Mouse (Mus musculus) heart, adult 2 months (tissue): ENCODE data around the gene Nfasc. TPM values are rescaled to one million over a fixed set of nuclear protein-coding genes. Genes with fewer than 3 reads are reported as not detected.

Source experiments
- DNase-seq, 2 experiments: peaks; one replicate each; pipeline ENCODE4 v3.0.0; 2021
- H3K27ac ChIP-seq: fragments of 200-600 bp; 2 replicates; pipeline ENCODE4 v1.8.1; 2022
- H3K27me3 ChIP-seq: fragments of 200-500 bp; 2 replicates; pipeline ENCODE4 v1.6.1; 2012; ENCODE audit warnings: mild to moderate bottlenecking, low read length, inconsistent platforms, mixed read lengths; ENCODE audit not compliant: control insufficient read depth, insufficient read depth
- H3K36me3 ChIP-seq: fragments of 200-500 bp; 2 replicates; pipeline ENCODE4 v1.6.1; 2012; ENCODE audit warnings: low read length, inconsistent platforms; ENCODE audit not compliant: control insufficient read depth, insufficient read depth
- H3K4me1 ChIP-seq: fragments of 200-500 bp; 2 replicates; pipeline ENCODE4 v1.6.1; 2011; ENCODE audit warnings: low read length; ENCODE audit not compliant: control insufficient read depth, insufficient read depth
- H3K4me3 ChIP-seq: fragments of 200-600 bp; 2 replicates; pipeline ENCODE4 v1.8.1; 2022
- H3K79me2 ChIP-seq: fragments of 200-500 bp; replicated peaks from 2 replicates; pipeline ENCODE4 v1.6.1; 2012; ENCODE audit warnings: mild to moderate bottlenecking, inconsistent platforms, low read length, moderate library complexity, mixed read lengths; ENCODE audit not compliant: control insufficient read depth, insufficient read depth
- H3K9ac ChIP-seq: fragments of 200-500 bp; 2 replicates; pipeline ENCODE4 v1.6.1; 2012; ENCODE audit warnings: low read depth, mild to moderate bottlenecking, control low read depth, inconsistent platforms, low read length, mixed read lengths
- CTCF ChIP-seq: fragments of 200-600 bp; IDR thresholded peaks from 2 replicates; pipeline ENCODE4 v1.8.1; 2022; ENCODE audit warnings: antibody characterized with exemption, mild to moderate bottlenecking, moderate library complexity
- EP300 ChIP-seq: fragments of 200-500 bp; IDR thresholded peaks from 2 replicates; pipeline ENCODE4 v1.6.1; 2011; ENCODE audit warnings: low read depth, low read length, control low read depth; ENCODE audit not compliant: insufficient read depth
- POLR2A ChIP-seq: fragments of 200-500 bp; IDR thresholded peaks from 2 replicates; pipeline ENCODE4 v1.6.1; 2011; ENCODE audit warnings: mild to moderate bottlenecking, low read depth, low read length, control low read depth; ENCODE audit not compliant: insufficient read depth
- WGBS: fragments of 180-500 bp; shearing (Covaris S2); methylation state at CpG from one replicate; pipeline ENCODE4 v1.1.7; 2018; 5-methylcytosine and 5-hydroxymethylcytosine counted together
- intact Hi-C: fragments of 180-260 bp; cut with DNase I; formaldehyde crosslinking; loops from one replicate; pipeline ENCODE4 v1.15.1; 2025
- polyA plus RNA-seq: library from polyadenylated mRNA; depleted of rRNA; stranded (reverse); fragments of >200 nt; gene quantifications from 2 replicates; pipeline ENCODE4 v1.2.3, GENCODE M21; 2012
- total RNA-seq, 2 experiments: library from RNA; stranded (reverse); gene quantifications; 2 replicates each; pipeline ENCODE4 v1.2.3; 2021

Gene Nfasc
- total and polyA plus RNA-seq, 3 experiments: 0.10 to 0.39 (median 0.14) TPM

DNA sequence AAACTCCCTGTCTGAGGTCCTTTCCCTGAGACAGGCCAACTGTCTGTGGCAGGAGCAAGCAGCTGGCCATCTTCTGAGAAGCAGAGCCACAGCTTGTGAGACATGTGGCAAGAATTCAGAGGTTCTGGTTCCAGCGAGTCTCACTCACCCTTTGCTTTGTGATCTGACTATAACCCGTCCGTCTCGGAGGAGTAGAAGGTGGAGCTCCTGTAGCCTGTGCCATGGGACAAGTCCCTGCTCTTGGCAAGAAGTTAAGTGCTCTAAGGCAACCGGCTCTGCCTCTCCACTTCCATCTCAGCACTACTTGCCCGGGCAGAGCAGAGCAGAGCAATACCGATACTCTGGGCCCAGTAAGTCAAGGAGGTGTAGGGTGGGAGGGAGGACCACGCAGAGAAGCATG, 170.7 kb downstream of the Nfasc start:
- Histone ChIP-seq H3K79me2 (no peaks in the 10 kb centered on the region), H3K4me1 (no peaks in the 10 kb centered on the region), H3K36me3 (no peaks in the 10 kb centered on the region), H3K27me3 (no peaks in the 10 kb centered on the region), H3K4me3 (no peak overlapping the region), H3K9ac (no peak overlapping the region), H3K27ac (no peak overlapping the region)
- DNase-seq: no peak
- TF ChIP-seq POLR2A: no peak
- no peak for TF ChIP-seq EP300
- no peak for TF ChIP-seq CTCF
- WGBS: 79% methylated on average over 8 of the region's 8 CpGs
- intact Hi-C loops: no loop called here

- no peaks in the 10 kb centered on the region for H3K27me3 ChIP-seq
- DNase-seq: no peak
- no peak overlapping the region for H3K27ac ChIP-seq
- no peaks in the 10 kb centered on the region for H3K36me3 ChIP-seq
- TF ChIP-seq POLR2A (no peak), CTCF (no peak), EP300 (no peak)
- no peak overlapping the region for H3K9ac ChIP-seq
- intact Hi-C loops: no loop called here
- H3K4me1 ChIP-seq: no peaks in the 10 kb centered on the region
- H3K79me2 ChIP-seq: no peaks in the 10 kb centered on the region
- no peak overlapping the region for H3K4me3 ChIP-seq
- WGBS: 91% methylated on average over 15 of the region's 15 CpGs
These were observed 171.4 kb downstream of the Nfasc start for GRCm38 (mm10) chr1:132570068-132570780.

DNA sequence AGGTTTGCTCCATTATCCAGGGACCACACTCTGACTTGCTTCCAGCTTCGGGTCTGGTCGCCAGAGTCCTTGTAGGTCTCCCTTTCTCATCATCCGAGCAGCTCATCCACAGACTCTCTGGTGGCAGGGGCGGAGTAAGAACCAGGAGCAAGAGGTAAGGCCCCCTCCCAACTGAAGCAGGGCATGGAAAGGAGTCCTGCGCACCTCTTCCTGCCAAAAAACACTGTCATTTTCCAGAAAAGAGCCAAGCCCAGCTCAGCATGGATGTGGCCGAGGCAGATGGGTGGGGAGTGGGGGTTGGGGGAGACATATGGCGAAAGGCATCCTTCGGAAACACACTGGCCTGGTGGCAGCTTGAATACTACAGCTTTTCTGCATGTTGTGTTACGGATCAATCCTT, 172.1 kb downstream of the Nfasc start:
- Histone ChIP-seq H3K4me1 (no peaks in the 10 kb centered on the region), H3K79me2 (no peaks in the 10 kb centered on the region), H3K9ac (no peak overlapping the region), H3K4me3 (no peak overlapping the region), H3K27ac (no peak overlapping the region), H3K27me3 (no peaks in the 10 kb centered on the region), H3K36me3 (no peaks in the 10 kb centered on the region)
- WGBS: 71% methylated on average over 9 of the region's 9 CpGs
- intact Hi-C loops: no loop called here
- no peak for DNase-seq
- TF ChIP-seq POLR2A: no peak
- no peak for TF ChIP-seq EP300
- TF ChIP-seq CTCF: no peak

DNA sequence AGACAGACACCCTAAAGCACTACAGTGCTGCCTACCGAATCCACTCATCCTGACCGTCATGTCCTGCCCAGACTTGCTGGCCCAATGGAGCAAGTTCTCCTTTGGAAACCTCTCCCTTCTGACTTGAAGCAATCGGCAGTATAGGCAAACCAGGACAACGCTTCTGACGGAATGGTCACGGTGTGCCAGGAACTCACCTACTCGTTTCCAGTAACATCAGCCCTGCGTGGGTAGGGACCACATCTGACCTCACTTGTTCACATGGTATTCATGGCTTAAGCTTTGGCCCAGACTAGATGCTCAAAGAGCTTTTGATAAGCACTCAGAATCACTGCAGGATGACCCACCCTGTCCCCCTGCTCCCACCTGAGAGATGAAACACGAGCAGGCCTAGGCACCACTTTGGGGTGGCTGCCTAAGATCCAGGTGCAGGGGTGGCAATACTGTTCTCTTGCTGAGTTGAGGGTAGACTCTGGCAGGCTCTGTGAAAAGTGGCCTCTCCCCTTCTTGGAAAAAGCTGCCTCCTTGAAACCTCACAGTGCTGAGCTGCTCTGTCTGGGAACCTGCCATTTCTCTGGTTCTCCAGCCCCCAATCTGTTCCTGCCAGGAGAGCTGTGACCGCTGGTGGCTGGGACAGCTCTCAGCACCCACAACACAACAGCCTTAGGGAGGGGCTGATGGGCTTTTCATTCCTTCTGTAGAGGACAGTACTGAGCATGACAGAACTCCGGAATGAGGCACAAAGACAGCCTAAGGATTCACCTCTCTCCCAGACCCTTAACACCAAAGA, 174.1 kb downstream of the Nfasc start:
- no peak for DNase-seq
- WGBS: 78% methylated on average over 11 of the region's 11 CpGs
- H3K79me2 ChIP-seq: no peaks in the 10 kb centered on the region

GRCm38 (mm10) chr1:132565766-132566165, 175.8 kb downstream of the Nfasc start:
- WGBS: 32% methylated on average over 7 of the region's 7 CpGs
- Histone ChIP-seq H3K4me3 (no peak overlapping the region), H3K9ac (no peak overlapping the region), H3K36me3 (no peaks in the 10 kb centered on the region), H3K27me3 (no peaks in the 10 kb centered on the region), H3K4me1 (no peaks in the 10 kb centered on the region), H3K27ac (no peak overlapping the region), H3K79me2 (no peaks in the 10 kb centered on the region)
- no peak for DNase-seq
- TF ChIP-seq CTCF (no peak), POLR2A (no peak), EP300 (no peak)
- intact Hi-C loops: no loop called here

More for the DNA sequence above, 174.1 kb downstream of the Nfasc start:
- no peak overlapping the region for H3K9ac ChIP-seq
- no peaks in the 10 kb centered on the region for H3K27me3 ChIP-seq
- no peak overlapping the region for H3K27ac ChIP-seq
- no peaks in the 10 kb centered on the region for H3K36me3 ChIP-seq
- intact Hi-C loops: no loop called here
- H3K4me3 ChIP-seq: no peak overlapping the region
- H3K4me1 ChIP-seq: no peaks in the 10 kb centered on the region
- no peak for TF ChIP-seq POLR2A
- TF ChIP-seq EP300: no peak
- no peak for TF ChIP-seq CTCF

- no peak overlapping the region for H3K27ac ChIP-seq
- no peaks in the 10 kb centered on the region for H3K79me2 ChIP-seq
- no peak for DNase-seq
- no peak for TF ChIP-seq POLR2A
- no peak for TF ChIP-seq CTCF
- no peak for TF ChIP-seq EP300
- 42% methylated on average over 6 of the region's 6 CpGs for WGBS
- H3K4me3 ChIP-seq: no peak overlapping the region
- H3K27me3 ChIP-seq: no peaks in the 10 kb centered on the region
- no peak overlapping the region for H3K9ac ChIP-seq
- no peaks in the 10 kb centered on the region for H3K4me1 ChIP-seq
- intact Hi-C loops: no loop called here
- no peaks in the 10 kb centered on the region for H3K36me3 ChIP-seq
These were observed 176.7 kb downstream of the Nfasc start for GRCm38 (mm10) chr1:132564946-132565345.
